Mouse (Mus musculus): ENCODE measurements around the gene Zbed5.

GRCm38 (mm10) chr5:129886271-129886670, 9.3 kb upstream of the Zbed5 start:
- TF ChIP-seq CTCF (IDR thresholded peaks at IDR 0.05; ENCODE audit: extremely low read depth, insufficient read depth, insufficient read length, insufficient replicate concordance) = no peak
- no peak for TF ChIP-seq POLR2A (IDR thresholded peaks at IDR 0.05; ENCODE audit: low read depth, low read length)
